Mouse (Mus musculus) myocyte (in vitro differentiated cells): Measurements from ENCODE around the gene Ugt1a6a.
"Not testable (repeated sequence)": the region's sequence is repeated elsewhere in the genome, so short reads cannot be mapped to it uniquely, and the experiment has no call there.

ENCODE experiments used
- CEBPB ChIP-seq: IDR thresholded peaks from 2 replicates; pipeline ENCODE4 v1.6.1; 2011; ENCODE audit warnings: mild to moderate bottlenecking, moderate library complexity; ENCODE audit not compliant: poor library complexity, insufficient read depth, severe bottlenecking
- MAX ChIP-seq: IDR thresholded peaks from one replicate; pipeline ENCODE4 v1.6.1; 2011; ENCODE audit warnings: low read depth, mild to moderate bottlenecking, control low read depth
- MYOG ChIP-seq, 3 experiments: IDR thresholded peaks; one replicate each; pipeline ENCODE4 v1.6.1; 2011; ENCODE audit warnings: control low read depth in 2 of 3, low read depth in 2 of 3, mild to moderate bottlenecking in 2 of 3; ENCODE audit not compliant: insufficient read length in 2 of 3, control insufficient read depth in 1 of 3, insufficient read depth in 1 of 3
- POLR2A ChIP-seq: IDR thresholded peaks from one replicate; pipeline ENCODE4 v1.6.1; 2011; ENCODE audit warnings: low read depth, mild to moderate bottlenecking, control low read depth, moderate library complexity; ENCODE audit not compliant: insufficient read length

GRCm38 (mm10) chr1:88145278-88145677 is 10.7 kb downstream of the Ugt1a6a start:
- not testable (repeated sequence) for TF ChIP-seq POLR2A; MYOG (IDR thresholded peaks at IDR 0.05; ENCODE audit: control insufficient read depth in 1 of 3, insufficient read depth in 1 of 3, insufficient read length in 2 of 3, low read depth in 2 of 3); CEBPB; MAX
